Mouse (Mus musculus): ENCODE measurements at regions not wholly inside any gene's neighbourhood (a gene's known extent, or its start where the extent isn't known, plus 50 kb on each side); places are given as distances from the start of the nearest gene placed in this dataset.

- WGBS, result 61% methylated on average over 9 of the region's 9 CpGs
- H3K27ac ChIP-seq (ENCODE audit: low read length), result no peak overlapping the region
- H3K9ac ChIP-seq (replicated peaks; ENCODE audit: low read depth, low read length), result no peak overlapping the region
- no peak for ATAC-seq
- no peaks in the 10 kb centered on the region for H3K4me1 ChIP-seq (replicated peaks; ENCODE audit: control insufficient read depth, insufficient read depth, low read length)
- H3K27me3 ChIP-seq (replicated peaks; ENCODE audit: control insufficient read depth, insufficient read depth, low read length), result no peaks in the 10 kb centered on the region
- H3K36me3 ChIP-seq (ENCODE audit: control insufficient read depth, insufficient read depth), result no peaks in the 10 kb centered on the region
- H3K9me3 ChIP-seq (ENCODE audit: control insufficient read depth, low read length), result no peaks in the 10 kb centered on the region
- no peak overlapping the region for H3K4me3 ChIP-seq (replicated peaks; ENCODE audit: low read length)
- H3K4me2 ChIP-seq (ENCODE audit: low read length), result no peak overlapping the region
Observed at GRCm38 (mm10) chrX:162359767-162360545, 200.4 kb upstream of the Nhs start.

GRCm38 (mm10) chrX:162348341-162348740 is 188.8 kb upstream of the Nhs start:
- Histone ChIP-seq H3K36me3 (ENCODE audit: control insufficient read depth, insufficient read depth) (no peaks in the 10 kb centered on the region), H3K4me1 (replicated peaks; ENCODE audit: control insufficient read depth, insufficient read depth, low read length) (no peaks in the 10 kb centered on the region), H3K27ac (ENCODE audit: low read length) (no peak overlapping the region), H3K9ac (replicated peaks; ENCODE audit: low read depth, low read length) (no peak overlapping the region), H3K4me3 (replicated peaks; ENCODE audit: low read length) (no peak overlapping the region), H3K27me3 (replicated peaks; ENCODE audit: control insufficient read depth, insufficient read depth, low read length) (no peaks in the 10 kb centered on the region; the same call in 1 of the 2 replicates), H3K9me3 (ENCODE audit: control insufficient read depth, low read length) (no peaks in the 10 kb centered on the region), H3K4me2 (ENCODE audit: low read length) (no peak overlapping the region)
- no peak for ATAC-seq
- WGBS, result 66% methylated on average over 4 of the region's 4 CpGs

GRCm38 (mm10) chrX:162347886-162348285 is 188.4 kb upstream of the Nhs start:
- Histone ChIP-seq H3K36me3 (ENCODE audit: control insufficient read depth, insufficient read depth) (no peaks in the 10 kb centered on the region), H3K27me3 (replicated peaks; ENCODE audit: control insufficient read depth, insufficient read depth, low read length) (no peaks in the 10 kb centered on the region; the same call in 1 of the 2 replicates), H3K9me3 (ENCODE audit: control insufficient read depth, low read length) (no peaks in the 10 kb centered on the region), H3K4me2 (ENCODE audit: low read length) (no peak overlapping the region), H3K4me1 (replicated peaks; ENCODE audit: control insufficient read depth, insufficient read depth, low read length) (no peaks in the 10 kb centered on the region), H3K4me3 (replicated peaks; ENCODE audit: low read length) (no peak overlapping the region), H3K9ac (replicated peaks; ENCODE audit: low read depth, low read length) (no peak overlapping the region), H3K27ac (ENCODE audit: low read length) (no peak overlapping the region)
- WGBS, result 58% methylated on average over 2 of the region's 2 CpGs
- ATAC-seq, result no peak

GRCm38 (mm10) chrX:162345497-162346143 is 186.1 kb upstream of the Nhs start:
- Histone ChIP-seq H3K36me3 (ENCODE audit: control insufficient read depth, insufficient read depth) (no peaks in the 10 kb centered on the region), H3K27ac (ENCODE audit: low read length) (no peak overlapping the region), H3K4me2 (ENCODE audit: low read length) (no peak overlapping the region), H3K4me3 (replicated peaks; ENCODE audit: low read length) (no peak overlapping the region), H3K27me3 (replicated peaks; ENCODE audit: control insufficient read depth, insufficient read depth, low read length) (no peaks in the 10 kb centered on the region; the same call in 1 of the 2 replicates), H3K4me1 (replicated peaks; ENCODE audit: control insufficient read depth, insufficient read depth, low read length) (no peaks in the 10 kb centered on the region), H3K9me3 (ENCODE audit: control insufficient read depth, low read length) (no peaks in the 10 kb centered on the region), H3K9ac (replicated peaks; ENCODE audit: low read depth, low read length) (no peak overlapping the region)
- 56% methylated on average over 3 of the region's 3 CpGs for WGBS
- no peak for ATAC-seq

GRCm38 (mm10) chrX:162332121-162332520 is 172.6 kb upstream of the Nhs start:
- WGBS, result 87% methylated on average over 5 of the region's 5 CpGs
- ATAC-seq, result no peak
- no peak overlapping the region for H3K4me2 ChIP-seq (ENCODE audit: low read length)

GRCm38 (mm10) chrX:162307646-162308045 is 148.1 kb upstream of the Nhs start:
- 39% methylated on average over 2 of the region's 2 CpGs for WGBS

More at GRCm38 (mm10) chrX:162332121-162332520, 172.6 kb upstream of the Nhs start:
- H3K27ac ChIP-seq (ENCODE audit: low read length), result no peak overlapping the region
- H3K9me3 ChIP-seq (ENCODE audit: control insufficient read depth, low read length), result no peaks in the 10 kb centered on the region
- no peaks in the 10 kb centered on the region for H3K36me3 ChIP-seq (ENCODE audit: control insufficient read depth, insufficient read depth)
- no peak overlapping the region for H3K4me3 ChIP-seq (replicated peaks; ENCODE audit: low read length)
- H3K9ac ChIP-seq (replicated peaks; ENCODE audit: low read depth, low read length), result no peak overlapping the region
- H3K4me1 ChIP-seq (replicated peaks; ENCODE audit: control insufficient read depth, insufficient read depth, low read length), result no peaks in the 10 kb centered on the region
- no peaks in the 10 kb centered on the region for H3K27me3 ChIP-seq (replicated peaks; ENCODE audit: control insufficient read depth, insufficient read depth, low read length)

GRCm38 (mm10) chrX:162304145-162304544 is 144.6 kb upstream of the Nhs start:
- H3K27me3 ChIP-seq (replicated peaks; ENCODE audit: control insufficient read depth, insufficient read depth, low read length), result no peaks in the 10 kb centered on the region
- H3K27ac ChIP-seq (ENCODE audit: low read length), result no peak overlapping the region
- no peak overlapping the region for H3K4me2 ChIP-seq (ENCODE audit: low read length)
- no peaks in the 10 kb centered on the region for H3K9me3 ChIP-seq (ENCODE audit: control insufficient read depth, low read length)
- H3K4me3 ChIP-seq (replicated peaks; ENCODE audit: low read length), result no peak overlapping the region
- H3K9ac ChIP-seq (replicated peaks; ENCODE audit: low read depth, low read length), result no peak overlapping the region
- no peak for ATAC-seq
- no peaks in the 10 kb centered on the region for H3K4me1 ChIP-seq (replicated peaks; ENCODE audit: control insufficient read depth, insufficient read depth, low read length)
- no peaks in the 10 kb centered on the region for H3K36me3 ChIP-seq (ENCODE audit: control insufficient read depth, insufficient read depth)

More at GRCm38 (mm10) chrX:162307646-162308045, 148.1 kb upstream of the Nhs start:
- H3K9me3 ChIP-seq (ENCODE audit: control insufficient read depth, low read length), result no peaks in the 10 kb centered on the region
- H3K4me3 ChIP-seq (replicated peaks; ENCODE audit: low read length), result no peak overlapping the region
- no peaks in the 10 kb centered on the region for H3K27me3 ChIP-seq (replicated peaks; ENCODE audit: control insufficient read depth, insufficient read depth, low read length)
- H3K27ac ChIP-seq (ENCODE audit: low read length), result no peak overlapping the region
- no peaks in the 10 kb centered on the region for H3K4me1 ChIP-seq (replicated peaks; ENCODE audit: control insufficient read depth, insufficient read depth, low read length)
- peak; percentile 55; the same call in 1 of the 2 replicates for ATAC-seq
- H3K4me2 ChIP-seq (ENCODE audit: low read length), result no peak overlapping the region
- no peaks in the 10 kb centered on the region for H3K36me3 ChIP-seq (ENCODE audit: control insufficient read depth, insufficient read depth)
- H3K9ac ChIP-seq (replicated peaks; ENCODE audit: low read depth, low read length), result no peak overlapping the region

GRCm38 (mm10) chrX:162302788-162303187 is 143.3 kb upstream of the Nhs start:
- H3K4me3 ChIP-seq (replicated peaks; ENCODE audit: low read length), result no peak overlapping the region
- H3K9me3 ChIP-seq (ENCODE audit: control insufficient read depth, low read length), result no peaks in the 10 kb centered on the region
- no peak for ATAC-seq
- H3K4me1 ChIP-seq (replicated peaks; ENCODE audit: control insufficient read depth, insufficient read depth, low read length), result no peaks in the 10 kb centered on the region
- H3K27ac ChIP-seq (ENCODE audit: low read length), result no peak overlapping the region
- H3K27me3 ChIP-seq (replicated peaks; ENCODE audit: control insufficient read depth, insufficient read depth, low read length), result no peaks in the 10 kb centered on the region; the same call in 1 of the 2 replicates
- no peak overlapping the region for H3K4me2 ChIP-seq (ENCODE audit: low read length)
- no peaks in the 10 kb centered on the region for H3K36me3 ChIP-seq (ENCODE audit: control insufficient read depth, insufficient read depth)
- no peak overlapping the region for H3K9ac ChIP-seq (replicated peaks; ENCODE audit: low read depth, low read length)

GRCm38 (mm10) chrX:162291234-162291633 is 131.7 kb upstream of the Nhs start:
- Histone ChIP-seq H3K4me1 (replicated peaks; ENCODE audit: control insufficient read depth, insufficient read depth, low read length) (no peaks in the 10 kb centered on the region), H3K9ac (replicated peaks; ENCODE audit: low read depth, low read length) (no peak overlapping the region), H3K27ac (ENCODE audit: low read length) (no peak overlapping the region), H3K4me3 (replicated peaks; ENCODE audit: low read length) (no peak overlapping the region), H3K27me3 (replicated peaks; ENCODE audit: control insufficient read depth, insufficient read depth, low read length) (no peaks in the 10 kb centered on the region; the same call in 1 of the 2 replicates), H3K4me2 (ENCODE audit: low read length) (no peak overlapping the region), H3K9me3 (ENCODE audit: control insufficient read depth, low read length) (peaks cover 4% of the 10 kb centered on the region; the same call in 1 of the 2 replicates), H3K36me3 (ENCODE audit: control insufficient read depth, insufficient read depth) (no peaks in the 10 kb centered on the region)
- ATAC-seq, result no peak
- 100% methylated on average over 1 of the region's 1 CpGs for WGBS

Measured in forebrain, embryonic 16.5 days (tissue).